Mouse (Mus musculus) limb, embryonic 15.5 days (tissue): ENCODE measurements at regions not wholly inside any gene's neighbourhood (a gene's known extent, or its start where the extent isn't known, plus 50 kb on each side); places are given as distances from the start of the nearest gene placed in this dataset.

Source experiments
- ATAC-seq: fragments of 200-750 bp; cut with Nextera tagmentation; 2 replicates; pipeline ENCODE4 v1.8.0; 2017; ENCODE audit warnings: low read depth, moderate TSS enrichment; ENCODE audit not compliant: insufficient number of reproducible peaks, low FRiP score, low TSS enrichment
- H3K27ac ChIP-seq: fragments of 300-500 bp; sonication (generic); 2 replicates; pipeline ENCODE4 v1.5.1; 2015; ENCODE audit warnings: moderate library complexity, mild to moderate bottlenecking, inconsistent platforms
- H3K27me3 ChIP-seq: fragments of 300-500 bp; sonication (generic); 2 replicates; pipeline ENCODE4 v1.6.1; 2015; ENCODE audit warnings: inconsistent platforms
- H3K36me3 ChIP-seq: fragments of 300-500 bp; sonication (generic); 2 replicates; pipeline ENCODE4 v1.6.1; 2015; ENCODE audit warnings: inconsistent platforms
- H3K4me1 ChIP-seq: fragments of 300-500 bp; sonication (generic); 2 replicates; pipeline ENCODE4 v1.6.1; 2015; ENCODE audit warnings: inconsistent platforms
- H3K4me2 ChIP-seq: fragments of 300-500 bp; sonication (generic); 2 replicates; pipeline ENCODE4 v1.6.1; 2015; ENCODE audit warnings: mild to moderate bottlenecking, inconsistent platforms
- H3K4me3 ChIP-seq: fragments of 300-500 bp; sonication (generic); 2 replicates; pipeline ENCODE4 v1.5.1; 2015; ENCODE audit warnings: mild to moderate bottlenecking, inconsistent platforms
- H3K9ac ChIP-seq: fragments of 300-500 bp; sonication (generic); 2 replicates; pipeline ENCODE4 v1.6.1; 2015; ENCODE audit warnings: inconsistent platforms
- H3K9me3 ChIP-seq: fragments of 300-500 bp; sonication (generic); 2 replicates; pipeline ENCODE4 v1.6.1; 2016; ENCODE audit warnings: inconsistent platforms
- WGBS: fragments of 180-500 bp; shearing (Covaris S2); methylation state at CpG from one replicate; pipeline ENCODE4 v1.1.7; 2015; 5-methylcytosine and 5-hydroxymethylcytosine counted together

DNA sequence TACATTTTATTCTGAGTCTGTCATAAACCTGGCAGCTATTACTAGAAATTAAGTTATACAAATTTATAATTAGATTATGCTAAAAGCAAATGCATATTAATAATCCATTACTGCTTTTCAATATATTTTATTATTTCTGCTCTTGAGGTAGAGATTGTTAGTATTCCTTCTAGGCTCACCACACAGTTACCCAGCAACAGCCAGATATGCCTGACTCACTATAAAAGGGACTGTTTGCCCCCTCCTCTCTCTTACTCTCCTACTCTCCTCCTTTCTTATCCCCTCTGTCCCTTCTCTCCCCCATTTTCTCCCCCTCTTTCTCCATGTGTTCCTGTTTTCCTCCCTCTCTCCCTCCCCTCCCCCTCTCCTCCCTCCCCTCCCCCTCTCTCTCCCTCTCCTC lies 98.7 kb downstream of the 4930505A04Rik start:
- Histone ChIP-seq H3K36me3 (no peaks in the 10 kb centered on the region), H3K27ac (no peak overlapping the region), H3K27me3 (no peaks in the 10 kb centered on the region), H3K9ac (no peak overlapping the region), H3K4me3 (no peak overlapping the region), H3K9me3 (no peaks in the 10 kb centered on the region), H3K4me2 (no peak overlapping the region), H3K4me1 (no peaks in the 10 kb centered on the region)
- ATAC-seq = no peak

DNA sequence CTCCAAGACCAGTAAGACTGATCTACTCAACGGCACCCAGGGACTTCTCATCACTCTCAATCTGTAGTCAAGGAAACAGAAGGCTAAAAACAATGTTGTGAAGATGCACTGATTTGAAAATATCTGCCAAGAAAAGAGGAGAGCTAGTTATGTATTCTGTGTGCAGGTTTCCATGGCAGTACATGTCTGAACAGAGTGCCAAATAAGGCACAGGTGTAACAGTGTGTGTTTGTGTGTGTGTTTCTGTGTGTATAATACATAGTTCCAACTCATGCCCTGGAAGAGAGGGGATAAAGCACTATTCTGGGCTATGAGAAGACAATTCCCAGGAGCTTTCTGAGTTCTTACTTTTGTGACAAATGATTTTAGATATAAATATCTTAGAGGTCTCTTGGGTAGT lies 99.7 kb downstream of the 4930505A04Rik start:
- no peak overlapping the region for H3K27ac ChIP-seq
- H3K36me3 ChIP-seq = no peaks in the 10 kb centered on the region
- no peak overlapping the region for H3K4me2 ChIP-seq
- ATAC-seq = no peak
- WGBS = 74% methylated on average over 1 of the region's 1 CpGs
- H3K27me3 ChIP-seq = no peaks in the 10 kb centered on the region
- no peak overlapping the region for H3K9ac ChIP-seq
- no peak overlapping the region for H3K4me3 ChIP-seq
- no peaks in the 10 kb centered on the region for H3K9me3 ChIP-seq
- H3K4me1 ChIP-seq = no peaks in the 10 kb centered on the region; the same call in 1 of the 2 replicates

DNA sequence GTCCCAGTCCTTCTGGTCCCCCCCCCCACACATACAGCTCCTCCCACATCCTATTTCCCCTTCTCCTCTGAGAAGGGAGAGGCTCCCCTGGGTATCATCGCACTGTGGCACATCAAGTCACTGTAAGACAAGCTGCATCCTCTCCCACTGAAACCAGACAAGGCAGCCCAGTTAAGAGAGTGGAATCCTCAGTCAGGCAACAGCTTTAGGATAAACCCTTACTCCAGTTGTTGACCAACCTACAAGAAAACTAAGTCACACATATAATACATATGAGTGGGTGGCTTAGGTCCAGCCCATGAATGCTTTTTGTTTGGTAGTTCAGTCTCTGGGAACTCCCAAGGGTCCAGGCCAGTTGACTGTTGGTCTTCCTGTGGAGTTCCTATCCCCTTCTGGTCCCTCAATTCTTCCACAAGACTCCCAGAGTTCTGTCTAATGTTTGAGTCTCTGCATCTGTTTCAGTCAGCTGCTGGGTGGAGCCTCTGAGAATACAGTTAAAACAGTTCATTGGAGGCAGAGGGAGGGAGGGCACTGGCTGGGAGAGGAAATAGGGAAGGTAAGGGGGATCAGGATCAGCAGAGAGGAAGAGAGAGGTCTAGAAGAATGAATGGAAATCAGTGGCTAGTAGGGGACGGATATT lies 101.7 kb upstream of the Sptbn1 start:
- ATAC-seq = no peak
- Histone ChIP-seq H3K9ac (no peak overlapping the region), H3K9me3 (no peaks in the 10 kb centered on the region), H3K4me2 (no peak overlapping the region), H3K4me3 (no peak overlapping the region), H3K27ac (no peak overlapping the region), H3K36me3 (no peaks in the 10 kb centered on the region), H3K4me1 (peaks cover 3% of the 10 kb centered on the region; the same call in 1 of the 2 replicates), H3K27me3 (no peaks in the 10 kb centered on the region)
- 72% methylated on average over 2 of the region's 2 CpGs for WGBS

DNA sequence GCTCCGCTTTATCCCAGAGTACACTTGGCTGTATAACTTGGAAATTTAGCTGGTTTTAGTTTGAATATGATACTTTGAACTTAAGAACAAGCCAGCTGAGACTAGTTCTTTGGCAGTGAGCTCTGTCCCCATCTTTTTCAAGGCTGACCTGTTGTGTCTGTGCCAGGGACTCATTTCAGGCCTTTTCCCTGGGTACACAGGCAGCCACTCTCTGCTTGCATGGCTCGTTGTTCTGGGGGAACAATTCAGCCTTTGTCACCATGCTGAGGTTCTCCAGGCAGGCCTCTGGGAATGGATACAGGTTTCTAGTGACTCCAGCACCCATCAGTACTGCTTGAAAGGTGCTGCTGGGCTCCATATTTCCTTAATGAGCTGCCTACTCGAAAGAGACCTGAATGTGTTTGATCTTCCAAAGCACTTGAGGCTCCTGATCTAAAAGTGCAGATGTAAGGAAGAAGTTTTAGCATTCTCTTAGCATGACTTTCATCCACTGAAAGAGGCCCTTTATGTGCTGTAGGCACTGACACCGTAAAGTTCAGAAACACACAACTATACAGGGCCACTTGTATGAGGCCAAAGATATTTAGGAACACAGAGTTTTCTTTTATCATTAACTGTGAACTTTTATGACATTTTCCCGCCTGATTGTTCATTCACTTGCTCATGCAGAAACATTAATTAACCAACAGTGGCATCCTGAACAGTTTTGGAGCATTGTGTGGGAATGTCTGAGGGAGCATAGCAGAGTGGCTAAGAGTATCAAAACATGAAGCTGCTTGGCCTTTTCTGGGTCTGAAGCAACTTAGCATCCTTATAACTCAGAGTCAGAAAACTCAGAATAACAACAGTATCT lies 99.6 kb upstream of the Sptbn1 start:
- WGBS = 39% methylated on average over 5 of the region's 5 CpGs
- no peaks in the 10 kb centered on the region for H3K36me3 ChIP-seq
- H3K9me3 ChIP-seq = no peaks in the 10 kb centered on the region
- ATAC-seq = 0 out of 2 replicates have a peak, but pooled peaks have one; percentile 30
- H3K9ac ChIP-seq = no peak overlapping the region
- H3K27me3 ChIP-seq = no peaks in the 10 kb centered on the region
- no peak overlapping the region for H3K4me2 ChIP-seq
- H3K4me1 ChIP-seq = peaks cover 3% of the 10 kb centered on the region; the same call in 1 of the 2 replicates
- H3K4me3 ChIP-seq = no peak overlapping the region
- H3K27ac ChIP-seq = peak overlapping the region; percentile 47

DNA sequence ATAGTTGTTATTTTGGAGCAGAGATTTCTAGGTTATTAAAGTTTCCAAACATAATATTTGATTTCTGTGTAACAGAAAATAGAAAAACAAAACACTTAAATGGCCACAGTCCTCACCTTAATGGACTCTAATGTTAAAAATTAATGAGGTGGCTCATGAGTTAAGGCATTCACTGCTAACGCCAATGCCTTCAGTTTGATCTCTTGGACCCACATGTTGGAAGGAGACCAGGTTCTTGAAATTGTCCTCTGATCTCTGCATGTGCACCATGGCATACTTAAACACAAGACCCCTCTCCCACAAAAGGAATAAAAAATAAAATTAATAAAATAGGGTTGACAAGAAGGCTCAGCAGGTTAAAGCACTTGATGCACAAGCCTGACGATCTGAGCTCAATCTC lies 98.5 kb upstream of the Sptbn1 start:
- no peaks in the 10 kb centered on the region for H3K36me3 ChIP-seq
- no peak overlapping the region for H3K27ac ChIP-seq
- no peak overlapping the region for H3K4me3 ChIP-seq
- WGBS = 41% methylated on average over 2 of the region's 2 CpGs
- no peak overlapping the region for H3K9ac ChIP-seq
- H3K4me2 ChIP-seq = no peak overlapping the region
- H3K4me1 ChIP-seq = peaks cover 3% of the 10 kb centered on the region; the same call in 1 of the 2 replicates
- no peaks in the 10 kb centered on the region for H3K27me3 ChIP-seq
- no peak for ATAC-seq
- no peaks in the 10 kb centered on the region for H3K9me3 ChIP-seq

DNA sequence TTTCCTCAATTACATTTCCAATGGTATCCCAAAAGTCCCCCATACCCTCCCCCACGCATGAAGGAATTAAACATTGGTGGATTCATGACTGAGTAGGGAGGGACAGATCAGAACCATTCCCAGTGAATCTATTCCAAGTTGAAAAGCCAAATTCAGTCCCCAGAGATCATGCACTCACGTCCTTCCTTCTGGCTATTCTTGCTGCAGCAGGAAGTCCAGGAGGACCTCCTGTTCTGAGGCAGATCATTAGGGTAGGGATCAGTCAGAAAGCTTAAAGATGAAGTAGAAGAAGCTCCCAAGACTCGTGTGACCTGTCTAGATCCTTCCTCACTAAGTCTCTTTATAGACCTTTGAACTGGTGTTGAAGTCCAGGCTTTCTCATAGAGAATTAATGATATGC lies 97.0 kb upstream of the Sptbn1 start:
- Histone ChIP-seq H3K4me1 (peaks cover 3% of the 10 kb centered on the region; the same call in 1 of the 2 replicates), H3K36me3 (no peaks in the 10 kb centered on the region), H3K27me3 (no peaks in the 10 kb centered on the region), H3K4me2 (no peak overlapping the region), H3K9me3 (no peaks in the 10 kb centered on the region), H3K9ac (no peak overlapping the region), H3K27ac (no peak overlapping the region), H3K4me3 (no peak overlapping the region)
- WGBS = 56% methylated on average over 3 of the region's 3 CpGs
- no peak for ATAC-seq

DNA sequence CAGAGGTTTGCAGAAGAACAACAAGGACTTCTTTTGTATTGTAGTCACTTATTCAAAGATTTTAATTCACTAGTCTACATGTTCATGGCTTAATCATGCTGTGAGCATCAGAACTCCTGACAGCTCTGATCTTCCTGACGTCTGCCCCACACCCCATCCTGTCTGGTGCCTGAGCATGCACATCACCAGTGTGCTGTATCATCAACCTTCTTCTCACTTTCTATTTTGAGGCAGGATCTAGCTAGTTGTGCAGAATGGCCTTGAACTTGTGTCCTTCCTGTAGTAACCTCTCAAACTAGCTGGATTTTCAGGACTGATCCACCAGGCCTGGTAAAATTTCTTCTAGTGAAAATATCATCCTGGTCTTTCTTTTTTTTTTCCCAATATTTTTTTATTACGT lies 96.6 kb upstream of the Sptbn1 start:
- peaks cover 3% of the 10 kb centered on the region; the same call in 1 of the 2 replicates for H3K4me1 ChIP-seq
- no peaks in the 10 kb centered on the region for H3K27me3 ChIP-seq
- no peak overlapping the region for H3K9ac ChIP-seq
- no peak for ATAC-seq
- WGBS = 55% methylated on average over 2 of the region's 2 CpGs
- H3K27ac ChIP-seq = no peak overlapping the region
- H3K4me3 ChIP-seq = no peak overlapping the region
- H3K36me3 ChIP-seq = no peaks in the 10 kb centered on the region
- H3K9me3 ChIP-seq = no peaks in the 10 kb centered on the region
- no peak overlapping the region for H3K4me2 ChIP-seq

DNA sequence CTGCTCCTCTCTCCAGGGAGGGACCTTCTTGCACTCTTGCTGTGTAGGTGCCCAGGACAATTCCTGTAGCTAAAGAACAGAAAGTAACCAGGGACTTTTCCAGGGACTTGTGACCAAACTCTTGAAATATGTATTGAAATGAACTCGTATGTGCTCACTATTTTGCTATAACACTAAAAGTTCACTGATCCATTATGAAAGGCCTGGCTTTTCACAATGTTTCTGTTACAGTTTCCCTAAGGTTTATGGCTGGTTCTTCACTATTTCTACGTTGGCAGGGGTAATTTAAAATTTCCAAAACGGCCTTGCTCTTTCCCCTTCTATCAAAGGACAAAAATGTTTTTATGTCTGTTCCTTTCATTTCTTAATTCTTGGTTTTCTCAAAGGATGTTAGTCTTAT lies 90.2 kb upstream of the Sptbn1 start:
- no peaks in the 10 kb centered on the region for H3K36me3 ChIP-seq
- whole genome bisulfite sequencing = 68% methylated on average over 3 of the region's 3 CpGs

DNA sequence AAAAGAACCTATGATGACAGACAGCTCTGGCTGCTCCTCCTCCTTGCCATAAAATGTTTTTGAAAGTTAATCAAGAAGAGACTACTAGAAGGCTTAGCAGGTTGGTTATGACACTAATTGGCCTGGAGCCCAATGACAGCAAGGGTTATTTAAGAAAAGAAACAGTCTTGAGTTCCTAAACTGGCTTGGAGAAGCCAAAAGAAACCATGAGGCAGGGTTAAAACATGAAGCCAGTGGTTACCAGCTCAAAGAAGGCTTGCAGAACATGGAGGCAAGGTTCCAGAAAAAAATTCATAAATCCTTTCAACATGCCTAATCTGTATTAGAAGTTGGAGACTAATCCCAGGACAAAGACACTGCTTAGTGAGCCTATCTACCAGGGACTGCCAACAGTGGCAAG lies 87.4 kb upstream of the Sptbn1 start:
- no peak overlapping the region for H3K4me2 ChIP-seq
- no peaks in the 10 kb centered on the region for H3K36me3 ChIP-seq
- no peak for ATAC-seq
- H3K27me3 ChIP-seq = no peaks in the 10 kb centered on the region
- no peaks in the 10 kb centered on the region for H3K9me3 ChIP-seq
- no peak overlapping the region for H3K9ac ChIP-seq
- H3K4me1 ChIP-seq = no peaks in the 10 kb centered on the region
- no peak overlapping the region for H3K27ac ChIP-seq
- H3K4me3 ChIP-seq = no peak overlapping the region

More for the DNA sequence above, 90.2 kb upstream of the Sptbn1 start:
- ATAC-seq = no peak
- Histone ChIP-seq H3K9ac (no peak overlapping the region), H3K9me3 (no peaks in the 10 kb centered on the region), H3K4me2 (no peak overlapping the region), H3K4me3 (no peak overlapping the region), H3K27me3 (no peaks in the 10 kb centered on the region), H3K27ac (no peak overlapping the region), H3K4me1 (no peaks in the 10 kb centered on the region)

DNA sequence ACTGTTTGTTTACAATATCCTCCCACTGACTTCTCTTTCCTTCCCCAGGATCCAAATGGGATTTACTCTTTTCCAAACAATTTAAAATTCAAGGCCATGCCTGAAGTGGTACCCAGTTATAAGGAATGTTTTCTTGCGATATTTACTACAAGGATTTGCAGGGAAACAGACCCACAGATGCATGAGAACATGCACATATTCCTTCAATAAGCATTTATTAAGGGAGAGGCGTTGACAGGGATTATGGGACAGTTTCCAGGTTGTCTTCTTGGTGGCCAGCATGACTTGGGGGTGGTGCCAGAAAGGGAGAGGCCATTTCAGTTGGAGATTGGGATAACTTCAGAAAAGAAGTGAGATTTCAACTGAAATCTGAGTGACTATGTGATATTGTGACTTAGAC lies 58.4 kb upstream of the Sptbn1 start:
- Histone ChIP-seq H3K4me2 (no peak overlapping the region), H3K4me1 (no peaks in the 10 kb centered on the region), H3K36me3 (no peaks in the 10 kb centered on the region), H3K9me3 (no peaks in the 10 kb centered on the region), H3K4me3 (no peak overlapping the region), H3K27ac (no peak overlapping the region), H3K9ac (no peak overlapping the region), H3K27me3 (no peaks in the 10 kb centered on the region)
- no peak for ATAC-seq
- WGBS = 73% methylated on average over 2 of the region's 2 CpGs
